Comparison of ENCODE assay signal across 11 mouse cellular contexts in the genomic region with DNA sequence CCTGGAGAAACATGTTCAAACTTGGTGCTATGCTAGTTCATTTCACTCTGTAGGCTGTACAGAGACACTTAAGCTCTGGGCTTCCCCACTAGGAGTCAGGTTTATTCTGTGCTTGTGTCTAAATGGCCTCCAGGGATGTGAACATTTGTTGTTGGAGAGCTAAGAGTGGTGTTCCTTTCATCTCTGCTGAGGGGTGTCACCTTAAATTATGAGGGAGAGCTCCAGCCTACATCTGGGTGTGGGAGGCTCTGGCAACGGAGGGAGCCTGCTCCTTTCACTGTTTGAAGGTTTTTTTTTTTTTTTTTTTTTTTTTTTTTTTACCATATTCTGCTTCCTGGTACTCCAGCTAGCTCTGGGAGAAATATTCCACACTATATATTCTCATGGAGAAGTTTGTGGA.
"Had no signal": no experiment of that assay in that cellular context is flagged by ENCODE, and none has a peak within 500 bp of the region (broad histone marks: within the 10 kb centered on the region; RNA-seq: fewer than 3 reads in every experiment).

No protein-coding gene starts in this region.

- H3K9me3 ChIP-seq: liver, embryonic 13.5 days had no signal

- H3K27me3 ChIP-seq: liver, embryonic 13.5 days had no signal

- H3K9ac ChIP-seq: liver, embryonic 13.5 days had no signal

- H3K4me2 ChIP-seq: liver, embryonic 13.5 days; midbrain, embryonic 11.5 days had no signal

- H3K36me3 ChIP-seq: liver, embryonic 13.5 days had no signal

- H3K4me1 ChIP-seq: liver, embryonic 13.5 days had no signal

- DNase-seq: kidney, adult 18-20 months; kidney, adult 9 months; liver, embryonic 13.5 days; lung, adult 2 months; lung, postnatal 14 days; lung, postnatal 4 days; midbrain, embryonic 14.5 days; thymus, adult 18-20 months; thymus, postnatal 36 days had no signal

- H3K4me3 ChIP-seq: left cerebral cortex, adult 2 months; liver, embryonic 13.5 days had no signal

- H3K27ac ChIP-seq: left cerebral cortex, adult 2 months; liver, embryonic 13.5 days had no signal
